Mouse (Mus musculus) embryonic fibroblast, embryonic 13.5 days (primary cell): Measurements from ENCODE around the gene Ddx52.

ENCODE experiments used
- CTCF ChIP-seq: IDR thresholded peaks from 2 replicates; pipeline ENCODE4 v1.5.1; 2011; ENCODE audit warnings: mild to moderate bottlenecking, control low read depth, low read length, moderate library complexity, borderline replicate concordance; ENCODE audit not compliant: insufficient read depth
- POLR2A ChIP-seq: IDR thresholded peaks from 2 replicates; pipeline ENCODE4 v1.6.1; 2011; ENCODE audit warnings: low read depth, mild to moderate bottlenecking, control low read depth, low read length, moderate library complexity

- no peak for TF ChIP-seq CTCF
- TF ChIP-seq POLR2A, result no peak
Measured at GRCm38 (mm10) chr11:83933376-83933775, 8.5 kb upstream of the Ddx52 start.
